Mouse (Mus musculus) liver, embryonic 12.5 days (tissue): ENCODE data around the gene Slc25a28. TPM values are rescaled to one million over a fixed set of nuclear protein-coding genes. Genes with fewer than 3 reads are reported as not detected.

Experiments used
- ATAC-seq: fragments of 200-750 bp; cut with Nextera tagmentation; 2 replicates; pipeline ENCODE4 v1.8.0; 2017; ENCODE audit warnings: moderate number of reproducible peaks, mild to moderate bottlenecking, moderate library complexity
- H3K27ac ChIP-seq: fragments of 300-500 bp; sonication (generic); 2 replicates; pipeline ENCODE4 v1.5.1; 2016; ENCODE audit warnings: mild to moderate bottlenecking
- H3K27me3 ChIP-seq: fragments of 300-500 bp; sonication (generic); replicated peaks from 2 replicates; pipeline ENCODE4 v1.6.1; 2016; ENCODE audit warnings: mild to moderate bottlenecking, moderate library complexity
- H3K36me3 ChIP-seq: fragments of 300-500 bp; sonication (generic); 2 replicates; pipeline ENCODE4 v1.6.1; 2016; ENCODE audit warnings: mild to moderate bottlenecking, moderate library complexity
- H3K4me1 ChIP-seq: fragments of 300-500 bp; sonication (generic); 2 replicates; pipeline ENCODE4 v1.6.1; 2016
- H3K4me2 ChIP-seq: fragments of 300-500 bp; sonication (generic); 2 replicates; pipeline ENCODE4 v1.6.1; 2016; ENCODE audit warnings: mild to moderate bottlenecking, moderate library complexity
- H3K4me3 ChIP-seq: fragments of 300-500 bp; sonication (generic); 2 replicates; pipeline ENCODE4 v1.5.1; 2016; ENCODE audit warnings: mild to moderate bottlenecking, moderate library complexity
- H3K9ac ChIP-seq: fragments of 300-500 bp; sonication (generic); 2 replicates; pipeline ENCODE4 v1.6.1; 2016; ENCODE audit warnings: mild to moderate bottlenecking, moderate library complexity
- H3K9me3 ChIP-seq: fragments of 300-500 bp; sonication (generic); replicated peaks from 2 replicates; pipeline ENCODE4 v1.6.1; 2016; ENCODE audit warnings: mild to moderate bottlenecking, moderate library complexity
- WGBS: fragments of 180-500 bp; shearing (Covaris S2); methylation state at CpG from one replicate; pipeline ENCODE4 v1.1.7; 2016; ENCODE audit not compliant: insufficient replicate concordance; 5-methylcytosine and 5-hydroxymethylcytosine counted together
- polyA plus RNA-seq: library from polyadenylated mRNA; unstranded; fragments of >200 nt; fragmentation: Nextera tagmentation; extraction: Ambion mirVana; gene quantifications from 2 replicates; pipeline ENCODE4 v1.2.1, GENCODE M21; 2016

The Slc25a28 gene
- polyA plus RNA-seq, 1 experiment from 2014 or later: 13.4 TPM

DNA sequence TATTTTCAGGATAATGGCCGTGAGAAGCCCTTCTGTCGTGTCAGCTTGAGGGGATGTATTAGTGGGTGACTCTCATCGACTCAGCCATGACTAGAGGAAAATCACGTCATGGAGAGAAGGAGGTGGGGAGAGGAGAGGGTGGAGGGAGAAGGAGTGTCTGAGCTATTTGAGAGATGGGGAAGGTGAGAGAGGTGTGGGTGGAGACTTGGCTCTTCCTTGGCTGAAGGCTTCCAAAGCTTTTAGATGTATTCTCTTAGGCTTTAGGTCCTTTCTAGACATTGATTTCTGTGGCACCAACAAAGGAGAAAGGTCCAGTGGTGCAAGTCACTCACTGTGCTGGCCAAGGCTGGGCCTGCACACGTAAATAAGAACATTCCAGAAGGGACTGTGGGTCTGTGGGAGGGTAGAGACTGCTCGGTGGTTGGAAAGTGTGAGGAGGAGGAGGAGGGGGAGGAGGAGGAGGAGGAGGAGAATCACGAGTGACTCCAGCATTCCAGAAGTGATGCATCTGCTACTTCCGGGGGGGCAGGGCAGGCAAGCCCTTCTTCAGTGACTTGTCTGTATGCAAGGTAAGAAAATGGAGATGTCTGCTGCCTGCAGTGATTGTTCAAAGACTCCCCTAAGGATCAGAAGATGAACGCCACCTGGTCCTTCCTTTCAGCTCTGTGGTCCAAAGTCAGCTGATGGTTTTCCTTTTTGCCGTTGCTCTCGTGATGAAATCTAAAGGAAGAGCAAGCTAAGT lies 24.5 kb upstream of the Slc25a28 start:
- no peak for ATAC-seq
- peaks cover 13% of the 10 kb centered on the region for H3K4me1 ChIP-seq
- H3K27ac ChIP-seq: no peak overlapping the region
- no peak overlapping the region for H3K4me3 ChIP-seq
- H3K36me3 ChIP-seq: peaks cover 16% of the 10 kb centered on the region
- H3K9ac ChIP-seq: no peak overlapping the region
- H3K9me3 ChIP-seq: no peaks in the 10 kb centered on the region
- no peak overlapping the region for H3K4me2 ChIP-seq
- no peaks in the 10 kb centered on the region for H3K27me3 ChIP-seq
- WGBS: 67% methylated on average over 11 of the region's 11 CpGs

DNA sequence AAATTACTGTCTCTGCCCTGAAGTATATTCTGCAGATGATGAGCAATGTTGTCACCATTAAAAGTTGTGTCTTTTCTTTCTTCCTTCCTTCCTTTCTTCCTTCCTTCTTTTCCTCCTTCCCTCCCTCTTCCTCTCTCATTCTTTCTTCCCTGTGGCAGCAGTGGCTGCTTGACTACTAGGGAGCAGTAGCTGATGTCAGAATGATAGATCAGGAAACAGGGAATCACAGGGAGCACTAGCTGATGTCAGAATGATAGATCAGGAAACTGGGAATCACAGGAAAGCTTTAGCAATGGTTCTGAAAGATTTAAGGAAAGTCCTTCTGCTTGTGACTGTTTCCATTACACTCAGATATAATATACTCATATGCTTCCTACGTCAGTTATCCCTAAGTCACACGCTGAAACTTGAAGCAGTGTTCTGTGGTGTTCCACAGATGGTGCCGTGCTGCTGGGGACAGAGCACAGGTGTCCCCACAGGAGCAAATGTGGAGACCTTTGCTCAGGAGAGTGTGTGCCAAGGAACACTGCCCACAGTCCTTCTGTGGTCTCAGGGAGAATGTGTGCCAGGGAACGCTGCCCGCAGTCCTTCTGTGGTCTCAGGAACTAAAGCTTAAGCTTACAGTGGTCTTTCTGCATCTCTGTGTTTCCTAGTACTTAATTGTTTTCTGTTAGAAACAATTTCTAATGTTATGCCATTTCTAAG lies 23.1 kb upstream of the Slc25a28 start:
- peaks cover 16% of the 10 kb centered on the region for H3K36me3 ChIP-seq
- no peak overlapping the region for H3K27ac ChIP-seq
- ATAC-seq: no peak

DNA sequence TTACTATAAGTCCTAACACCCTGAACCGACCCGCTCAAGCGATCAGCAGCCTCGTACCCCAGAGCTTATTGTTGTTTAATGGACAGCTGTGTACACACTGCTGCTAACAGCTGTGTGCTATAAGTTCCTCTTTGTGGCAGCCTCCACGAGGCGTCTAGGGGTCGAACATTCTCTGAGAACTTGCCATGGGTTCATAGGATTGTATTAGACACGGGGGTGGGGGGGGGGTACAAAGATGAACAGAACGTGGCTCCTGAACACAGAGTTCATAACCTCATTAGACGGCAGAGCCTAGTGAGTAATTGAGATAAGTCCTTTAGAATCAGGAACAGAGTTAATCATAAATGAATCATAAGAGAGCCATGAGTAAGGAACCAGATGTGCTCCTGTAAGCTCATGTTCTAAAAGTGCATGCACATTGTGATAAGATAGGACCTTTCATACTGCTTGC lies 20.9 kb upstream of the Slc25a28 start:
- no peaks in the 10 kb centered on the region for H3K27me3 ChIP-seq
- no peak for ATAC-seq
- no peak overlapping the region for H3K27ac ChIP-seq
- peaks cover 18% of the 10 kb centered on the region for H3K36me3 ChIP-seq
- H3K4me3 ChIP-seq: no peak overlapping the region
- no peak overlapping the region for H3K4me2 ChIP-seq
- H3K4me1 ChIP-seq: peaks cover 18% of the 10 kb centered on the region
- no peaks in the 10 kb centered on the region for H3K9me3 ChIP-seq
- H3K9ac ChIP-seq: no peak overlapping the region
- 37% methylated on average over 10 of the region's 10 CpGs for WGBS

More for the DNA sequence above, 23.1 kb upstream of the Slc25a28 start:
- H3K4me3 ChIP-seq: no peak overlapping the region
- H3K9ac ChIP-seq: no peak overlapping the region
- peaks cover 13% of the 10 kb centered on the region for H3K4me1 ChIP-seq
- no peak overlapping the region for H3K4me2 ChIP-seq
- WGBS: 84% methylated on average over 5 of the region's 5 CpGs
- no peaks in the 10 kb centered on the region for H3K27me3 ChIP-seq
- no peaks in the 10 kb centered on the region for H3K9me3 ChIP-seq

DNA sequence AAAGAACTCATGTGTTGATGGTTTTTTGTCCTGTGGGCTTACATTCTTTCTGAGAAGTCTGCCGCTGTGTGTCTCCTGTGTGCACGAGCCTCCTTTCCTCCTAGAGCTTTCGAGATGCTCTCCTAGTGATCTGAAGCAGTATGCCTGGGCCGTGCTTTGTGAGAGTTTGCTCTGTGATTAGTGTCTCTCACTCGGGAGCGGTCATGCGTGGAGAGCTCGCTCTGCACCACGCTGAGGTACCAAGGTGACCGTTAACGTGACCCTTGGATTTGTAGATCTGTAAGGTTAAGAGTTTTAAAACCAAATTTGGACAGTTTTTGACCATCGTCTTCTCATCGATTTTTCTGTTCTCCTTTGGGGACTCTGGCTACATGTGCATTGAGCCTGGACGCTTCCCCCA lies 18.1 kb upstream of the Slc25a28 start:
- 88% methylated on average over 14 of the region's 14 CpGs for WGBS
- H3K27me3 ChIP-seq: no peaks in the 10 kb centered on the region
- ATAC-seq: no peak

DNA sequence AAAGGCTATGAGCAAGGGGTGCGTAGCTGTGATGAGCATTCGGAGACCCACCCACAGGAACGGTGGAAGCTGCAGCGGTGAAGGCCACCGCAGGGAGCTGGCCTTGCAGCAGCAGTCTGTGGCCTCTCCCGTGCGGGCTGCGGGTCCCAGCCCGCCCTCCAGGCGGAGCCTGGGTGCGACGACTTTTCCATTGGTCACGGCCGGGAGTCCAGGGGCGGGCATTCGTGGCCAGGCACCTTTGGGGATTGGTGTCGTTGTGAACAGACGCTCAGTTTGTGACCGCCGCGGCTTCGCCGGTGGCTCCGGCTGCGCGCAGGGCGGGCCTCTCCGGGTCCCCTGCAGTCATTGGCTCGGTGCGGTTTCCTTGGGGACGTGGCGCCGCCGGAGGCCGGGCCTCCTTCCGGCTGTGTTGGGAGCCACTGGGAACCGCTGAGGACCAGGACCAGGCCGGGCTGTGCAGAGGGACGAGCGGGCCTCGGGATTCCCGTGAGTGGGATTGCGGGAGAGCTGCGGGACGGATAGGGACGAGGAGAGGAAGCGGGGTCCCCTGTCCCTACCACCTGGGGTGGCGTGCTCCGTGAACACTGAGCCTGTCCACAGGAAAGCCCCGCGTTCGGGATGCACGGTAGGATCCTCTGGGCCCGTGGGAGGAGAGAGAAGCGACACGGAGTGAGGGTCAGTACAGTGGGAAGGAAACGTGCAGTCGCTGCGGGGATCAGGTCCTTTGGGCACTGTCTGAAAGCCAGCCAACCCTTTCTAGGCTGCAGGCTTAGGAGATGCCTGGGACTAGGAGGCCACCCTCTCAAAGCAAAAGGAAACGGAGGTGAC lies 15.0 kb upstream of the Slc25a28 start, which contains the start of gene Entpd7:
Gene Entpd7, plus strand, starts transcription at position 254 of the 828 bp plus-strand sequence.
- peak within 1 kb of the TSS; percentile 77 for H3K9ac ChIP-seq
- H3K4me1 ChIP-seq: peaks cover 19% of the 10 kb centered on the region
- ATAC-seq: peak; percentile 99
- H3K4me2 ChIP-seq: peak within 1 kb of the TSS; percentile 92
- H3K4me3 ChIP-seq: peak within 1 kb of the TSS; percentile 72
- under 1% methylated on average over 60 of the region's 60 CpGs for WGBS
- H3K27me3 ChIP-seq: no peaks in the 10 kb centered on the region
- H3K36me3 ChIP-seq: peaks cover 12% of the 10 kb centered on the region
- peak within 1 kb of the TSS; percentile 59; the same call in 1 of the 2 replicates for H3K27ac ChIP-seq
- H3K9me3 ChIP-seq: no peaks in the 10 kb centered on the region

More for the DNA sequence above, 18.1 kb upstream of the Slc25a28 start:
- Histone ChIP-seq H3K4me1 (peaks cover 32% of the 10 kb centered on the region), H3K9me3 (no peaks in the 10 kb centered on the region), H3K9ac (no peak overlapping the region), H3K27ac (no peak overlapping the region), H3K4me2 (no peak overlapping the region), H3K36me3 (peaks cover 12% of the 10 kb centered on the region), H3K4me3 (no peak overlapping the region)

DNA sequence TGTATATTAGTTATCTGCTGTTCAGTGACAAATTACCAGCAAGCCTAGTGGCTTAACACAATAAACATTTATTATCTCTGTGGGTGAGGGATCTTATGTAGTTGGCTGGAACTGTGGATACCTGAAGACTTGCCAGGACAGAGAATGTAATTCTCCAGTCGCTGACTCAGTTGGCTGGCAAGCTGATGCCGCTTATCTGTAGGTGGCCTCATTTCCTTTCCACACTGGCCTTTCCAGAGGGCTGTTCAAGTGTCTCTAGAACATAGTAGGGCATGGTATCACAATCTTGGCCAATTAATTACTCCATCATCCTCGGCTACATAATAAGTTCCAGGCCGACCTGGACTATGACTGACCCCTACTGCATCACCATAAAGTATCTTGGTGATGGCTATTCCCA lies 6.9 kb upstream of the Slc25a28 start:
- ATAC-seq: no peak
- WGBS: 57% methylated on average over 4 of the region's 4 CpGs

DNA sequence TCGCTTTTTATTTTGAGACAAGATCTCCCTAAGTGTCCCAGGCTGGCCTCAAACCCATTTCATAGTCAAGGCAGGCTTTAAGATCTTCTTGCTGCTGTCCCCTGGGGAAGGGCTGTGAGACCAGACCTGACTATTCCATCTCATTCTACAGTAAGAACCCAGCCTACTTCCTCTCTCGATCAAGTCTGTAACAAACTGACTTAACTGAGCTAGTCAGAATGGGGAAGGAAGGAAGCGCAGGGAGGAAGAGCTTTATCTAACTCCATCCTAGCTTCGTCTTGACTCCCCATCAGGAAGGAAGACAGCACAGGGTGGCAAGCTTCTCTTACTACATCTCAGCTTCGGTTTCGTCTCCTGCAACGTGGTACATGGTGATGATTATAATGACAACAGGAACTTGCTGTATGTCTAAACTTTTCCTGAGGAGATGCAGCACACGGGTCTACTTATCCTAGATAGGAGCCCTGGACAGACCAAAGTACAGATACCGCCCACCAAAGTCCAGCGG lies 4.8 kb upstream of the Slc25a28 start:
- WGBS: 26% methylated on average over 10 of the region's 10 CpGs
- H3K27me3 ChIP-seq: 0 out of 2 replicates have a peak, but pooled peaks cover 3% of the 10 kb centered on the region
- H3K4me2 ChIP-seq: no peak overlapping the region
- peaks cover 26% of the 10 kb centered on the region for H3K4me1 ChIP-seq
- H3K9ac ChIP-seq: no peak overlapping the region
- H3K9me3 ChIP-seq: no peaks in the 10 kb centered on the region
- no peaks in the 10 kb centered on the region for H3K36me3 ChIP-seq
- H3K27ac ChIP-seq: peak overlapping the region; percentile 47; the same call in 1 of the 2 replicates
- no peak overlapping the region for H3K4me3 ChIP-seq
- ATAC-seq: no peak

More for the DNA sequence above, 6.9 kb upstream of the Slc25a28 start:
- Histone ChIP-seq H3K36me3 (no peaks in the 10 kb centered on the region), H3K27ac (no peak overlapping the region), H3K9ac (no peak overlapping the region), H3K27me3 (0 out of 2 replicates have a peak, but pooled peaks cover 3% of the 10 kb centered on the region), H3K4me2 (no peak overlapping the region), H3K4me1 (peaks cover 19% of the 10 kb centered on the region), H3K9me3 (no peaks in the 10 kb centered on the region), H3K4me3 (no peak overlapping the region)

DNA sequence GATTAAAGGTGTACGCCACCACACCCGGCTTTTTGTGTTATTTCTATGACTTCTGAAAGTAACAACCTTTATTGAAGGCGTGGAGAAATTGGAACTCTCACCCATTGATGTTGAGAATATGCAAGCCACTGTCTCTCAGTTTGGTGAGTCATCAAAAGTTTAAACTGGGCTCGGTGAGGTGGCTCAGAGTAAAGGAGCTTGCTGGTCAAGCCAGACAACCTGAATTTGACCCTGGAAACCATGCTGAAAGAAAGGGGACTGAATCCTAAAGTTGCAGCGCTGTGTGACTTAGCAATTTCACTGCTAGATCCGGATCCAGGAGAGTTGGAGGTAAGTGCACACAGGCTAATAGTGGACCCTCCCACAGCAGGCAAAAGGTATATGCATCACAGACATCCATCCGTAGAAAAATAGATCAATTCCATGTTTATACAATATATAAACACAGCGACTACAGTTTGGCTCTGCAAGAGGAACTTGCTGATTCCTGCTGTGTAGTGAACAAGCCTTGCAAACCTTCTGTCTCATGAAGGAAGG lies 3.9 kb upstream of the Slc25a28 start:
- Histone ChIP-seq H3K4me3 (no peak overlapping the region), H3K4me2 (no peak overlapping the region), H3K9ac (no peak overlapping the region), H3K27me3 (0 out of 2 replicates have a peak, but pooled peaks cover 3% of the 10 kb centered on the region), H3K9me3 (no peaks in the 10 kb centered on the region), H3K4me1 (peaks cover 28% of the 10 kb centered on the region), H3K27ac (no peak overlapping the region), H3K36me3 (no peaks in the 10 kb centered on the region)
- WGBS: 66% methylated on average over 8 of the region's 8 CpGs
- no peak for ATAC-seq

DNA sequence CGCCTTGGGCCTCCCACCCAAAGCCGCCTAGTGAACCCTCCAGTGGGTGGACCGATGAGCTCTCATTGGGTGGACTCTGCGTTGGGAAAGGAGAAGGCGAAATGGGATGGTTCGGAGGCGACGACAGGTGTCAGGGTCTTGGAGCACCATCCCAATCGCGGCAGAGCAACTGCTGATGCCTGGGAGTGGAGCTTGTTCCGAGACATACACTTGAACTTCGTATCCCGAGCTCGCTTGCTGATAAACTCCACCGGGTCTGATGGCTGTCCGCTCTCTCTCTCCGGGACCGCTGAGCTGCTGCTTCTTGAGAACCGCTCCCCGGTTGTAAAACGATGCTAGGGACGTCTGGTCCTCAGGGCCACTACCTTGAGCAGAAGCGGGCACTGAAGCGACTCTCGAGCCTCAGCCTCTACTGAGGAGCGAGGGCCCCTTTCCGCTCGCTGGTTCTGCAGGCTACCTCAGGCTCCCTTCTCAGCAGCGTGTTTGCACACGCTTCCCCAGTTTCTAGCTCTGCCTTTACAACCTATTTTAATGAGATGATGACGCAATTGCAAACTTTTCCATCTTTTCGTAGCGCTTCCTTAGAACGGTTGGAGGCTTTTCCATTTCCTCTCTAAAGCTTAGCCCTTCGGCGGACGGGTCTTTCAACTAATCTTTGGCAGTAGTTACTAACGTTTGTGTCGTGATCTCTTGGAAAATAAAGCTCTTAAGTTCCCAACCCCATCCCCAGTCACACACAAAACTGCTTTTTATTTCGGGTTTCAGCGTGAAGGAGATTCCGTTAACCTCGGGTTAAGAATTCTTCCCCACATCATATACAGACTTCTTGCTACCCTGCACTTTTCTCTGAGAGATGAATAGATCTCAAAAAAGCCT lies 1.1 kb upstream of the Slc25a28 start:
- Histone ChIP-seq H3K4me3 (peak overlapping the region; percentile 96), H3K36me3 (no peaks in the 10 kb centered on the region), H3K4me2 (peak overlapping the region; percentile 88), H3K9me3 (no peaks in the 10 kb centered on the region), H3K4me1 (peaks cover 54% of the 10 kb centered on the region), H3K27ac (peak overlapping the region; percentile 97), H3K27me3 (no peaks in the 10 kb centered on the region), H3K9ac (peak overlapping the region; percentile 82)
- 2% methylated on average over 43 of the region's 43 CpGs for WGBS
- ATAC-seq: peak; percentile 2

DNA sequence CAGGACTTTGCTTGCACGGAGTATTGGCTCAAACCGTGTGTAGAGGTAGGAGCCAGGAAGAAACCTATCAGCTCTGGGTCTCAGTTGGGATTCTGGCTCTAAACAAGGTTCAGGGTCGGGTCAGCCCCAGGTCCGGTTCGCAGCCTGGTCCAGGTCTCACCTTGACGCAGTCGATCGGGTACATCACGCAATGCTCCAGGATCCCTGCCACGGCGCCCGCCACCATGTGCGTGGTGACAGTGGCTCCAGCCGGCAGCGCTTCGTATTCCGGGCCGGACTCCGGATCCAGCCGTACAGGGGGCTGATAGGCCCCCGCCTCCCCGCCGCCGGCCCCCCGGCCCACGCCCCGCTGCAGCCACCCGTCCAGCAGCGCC lies 378 bp downstream of the Slc25a28 start:
- Histone ChIP-seq H3K27ac (peak overlapping the region; percentile 91), H3K4me2 (peak overlapping the region; percentile 93), H3K4me3 (peak overlapping the region; percentile 96), H3K9me3 (no peaks in the 10 kb centered on the region), H3K36me3 (peaks cover 3% of the 10 kb centered on the region; the same call in 1 of the 2 replicates), H3K27me3 (no peaks in the 10 kb centered on the region), H3K9ac (peak overlapping the region; percentile 96), H3K4me1 (peaks cover 53% of the 10 kb centered on the region)
- no peak for ATAC-seq
- 1% methylated on average over 29 of the region's 29 CpGs for WGBS
